Mouse (Mus musculus) myocyte (in vitro differentiated cells): ENCODE results near the gene Pttg1. TPM values are rescaled to one million over a fixed set of nuclear protein-coding genes. Genes with fewer than 3 reads are reported as not detected.

Experiments
- H3K27me3 ChIP-seq: one replicate; pipeline ENCODE4 v1.6.1; 2011; ENCODE audit not compliant: control insufficient read depth, insufficient read depth, insufficient read length
- H3K36me3 ChIP-seq: one replicate; pipeline ENCODE4 v1.6.1; 2011; ENCODE audit not compliant: control insufficient read depth, insufficient read depth
- H3K4me2 ChIP-seq: one replicate; pipeline ENCODE4 v1.6.1; 2011; ENCODE audit warnings: low read depth, control low read depth
- H3K4me3 ChIP-seq: one replicate; pipeline ENCODE4 v1.5.1; 2011; ENCODE audit warnings: mild to moderate bottlenecking, control low read depth, moderate library complexity
- H3K79me2 ChIP-seq: one replicate; pipeline ENCODE4 v1.6.1; 2011; ENCODE audit not compliant: control insufficient read depth, insufficient read depth
- H3ac ChIP-seq: one replicate; pipeline ENCODE4 v1.6.1; 2011; ENCODE audit not compliant: control insufficient read depth, insufficient read length
- CEBPB ChIP-seq: IDR thresholded peaks from 2 replicates; pipeline ENCODE4 v1.6.1; 2011; ENCODE audit warnings: mild to moderate bottlenecking, moderate library complexity; ENCODE audit not compliant: poor library complexity, insufficient read depth, severe bottlenecking
- E2F4 ChIP-seq: IDR thresholded peaks from one replicate; pipeline ENCODE4 v1.6.1; 2011; ENCODE audit warnings: mild to moderate bottlenecking, control low read depth, moderate library complexity; ENCODE audit not compliant: insufficient read depth
- MAX ChIP-seq: IDR thresholded peaks from one replicate; pipeline ENCODE4 v1.6.1; 2011; ENCODE audit warnings: low read depth, mild to moderate bottlenecking, control low read depth
- MYOD1 ChIP-seq, 3 experiments: IDR thresholded peaks; one replicate each; pipeline ENCODE4 v1.6.1; 2011; ENCODE audit warnings: control low read depth in 2 of 3, low read depth in 2 of 3, mild to moderate bottlenecking in 2 of 3, moderate library complexity in 1 of 3; ENCODE audit not compliant: insufficient read length in 2 of 3, control insufficient read depth in 1 of 3
- MYOG ChIP-seq, 3 experiments: IDR thresholded peaks; one replicate each; pipeline ENCODE4 v1.6.1; 2011; ENCODE audit warnings: control low read depth in 2 of 3, low read depth in 2 of 3, mild to moderate bottlenecking in 2 of 3; ENCODE audit not compliant: insufficient read length in 2 of 3, control insufficient read depth in 1 of 3, insufficient read depth in 1 of 3
- POLR2A ChIP-seq: IDR thresholded peaks from one replicate; pipeline ENCODE4 v1.6.1; 2011; ENCODE audit warnings: low read depth, mild to moderate bottlenecking, control low read depth, moderate library complexity; ENCODE audit not compliant: insufficient read length
- POLR2AphosphoS2 ChIP-seq: IDR thresholded peaks from one replicate; pipeline ENCODE4 v1.6.1; 2011; ENCODE audit warnings: low read depth, control low read depth; ENCODE audit not compliant: insufficient read length
- REST ChIP-seq: IDR thresholded peaks from one replicate; pipeline ENCODE4 v1.6.1; 2011; ENCODE audit warnings: mild to moderate bottlenecking, control low read depth, moderate library complexity; ENCODE audit not compliant: insufficient read depth, insufficient read length
- SRF ChIP-seq: IDR thresholded peaks from one replicate; pipeline ENCODE4 v1.6.1; 2011; ENCODE audit warnings: low read depth; ENCODE audit not compliant: control insufficient read depth, insufficient read length
- TCF12 ChIP-seq: IDR thresholded peaks from one replicate; pipeline ENCODE4 v1.6.1; 2011; ENCODE audit warnings: mild to moderate bottlenecking, control low read depth; ENCODE audit not compliant: poor library complexity, insufficient read depth, severe bottlenecking
- TCF3 ChIP-seq: IDR thresholded peaks from one replicate; pipeline ENCODE4 v1.6.1; 2011; ENCODE audit warnings: low read depth, control low read depth; ENCODE audit not compliant: insufficient read length
- USF1 ChIP-seq: IDR thresholded peaks from one replicate; pipeline ENCODE4 v1.6.1; 2011; ENCODE audit warnings: low read depth, mild to moderate bottlenecking, control low read depth, moderate library complexity
- polyA plus RNA-seq: library from polyadenylated mRNA; unstranded; fragments of >200 nt; fragmentation: generic; extraction: Trizol; gene quantifications from one replicate; pipeline ENCODE4 v1.2.1, GENCODE M21; 2012; ENCODE audit warnings: missing spikeins

Pttg1 gene
- polyA plus RNA-seq, 1 experiment, result 105 TPM

DNA sequence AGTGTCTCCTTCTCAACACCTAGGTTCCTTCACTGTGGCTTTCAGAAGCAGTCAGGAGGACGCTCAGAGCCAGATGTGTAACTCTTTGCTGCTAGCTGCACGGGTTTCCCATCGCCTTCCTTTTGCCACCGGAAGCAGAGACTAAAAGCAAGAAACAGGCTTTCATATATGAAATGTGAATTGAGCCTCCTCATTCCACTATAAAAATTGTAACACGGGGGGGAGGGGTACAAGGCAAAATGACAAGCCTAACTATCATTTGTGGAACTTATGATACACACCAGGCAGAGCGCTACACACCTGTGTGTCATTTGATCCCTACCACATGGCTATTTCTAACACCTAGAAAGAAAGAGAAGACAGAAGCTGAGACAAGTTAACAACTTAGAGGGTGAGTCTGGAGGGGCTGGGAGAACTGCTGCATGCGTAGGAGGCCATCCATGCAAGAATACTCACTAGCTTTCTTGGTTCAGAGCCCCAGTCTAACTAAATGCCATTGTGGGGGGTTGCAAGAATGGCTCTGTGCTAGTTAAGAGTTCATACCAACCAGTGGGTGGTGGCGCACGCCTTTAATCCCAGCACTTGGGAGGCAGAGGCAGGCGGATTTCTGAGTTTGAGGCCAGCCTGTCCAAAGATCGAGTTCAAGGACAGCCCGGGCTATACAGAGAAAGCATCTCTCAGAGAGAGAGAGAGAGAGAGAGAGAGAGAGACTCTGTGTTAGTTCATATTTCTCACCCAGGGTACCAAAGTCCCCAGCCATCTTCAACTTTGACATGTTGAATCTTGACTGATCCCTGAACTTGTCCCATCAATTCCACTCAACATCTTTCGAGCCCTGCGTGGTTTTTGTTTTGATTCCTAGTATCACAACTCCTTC, 38.8 kb downstream of the Pttg1 start:
- Histone ChIP-seq H3K27me3 (no peaks in the 10 kb centered on the region), H3ac (no peak overlapping the region), H3K4me3 (no peak overlapping the region), H3K79me2 (no peaks in the 10 kb centered on the region), H3K36me3 (no peaks in the 10 kb centered on the region), H3K4me2 (no peak overlapping the region)
- no peak for TF ChIP-seq MYOD1 (IDR thresholded peaks at IDR 0.05; ENCODE audit: control insufficient read depth in 1 of 3, insufficient read length in 2 of 3, low read depth in 2 of 3)
- no peak for TF ChIP-seq MYOG (IDR thresholded peaks at IDR 0.05; ENCODE audit: control insufficient read depth in 1 of 3, insufficient read depth in 1 of 3, insufficient read length in 2 of 3, low read depth in 2 of 3)
- no peak for TF ChIP-seq POLR2A
- no peak for TF ChIP-seq REST
- no peak for TF ChIP-seq MAX
- TF ChIP-seq POLR2AphosphoS2, result no peak
- no peak for TF ChIP-seq E2F4
- no peak for TF ChIP-seq TCF3
- TF ChIP-seq SRF, result no peak
- no peak for TF ChIP-seq USF1
- no peak for TF ChIP-seq CEBPB
- TF ChIP-seq TCF12, result no peak

- no peak overlapping the region for H3ac ChIP-seq
- peak overlapping the region; percentile 49 for H3K4me2 ChIP-seq
- no peaks in the 10 kb centered on the region for H3K27me3 ChIP-seq
- H3K36me3 ChIP-seq, result no peaks in the 10 kb centered on the region
- no peaks in the 10 kb centered on the region for H3K79me2 ChIP-seq
- TF ChIP-seq SRF, result no peak
- H3K4me3 ChIP-seq, result no peak overlapping the region
Observed at GRCm38 (mm10) chr11:43385716-43386115, 40.3 kb downstream of the Pttg1 start.

- Histone ChIP-seq H3K79me2 (no peaks in the 10 kb centered on the region), H3K36me3 (no peaks in the 10 kb centered on the region), H3K4me2 (peak overlapping the region; percentile 49), H3ac (no peak overlapping the region), H3K4me3 (no peak overlapping the region), H3K27me3 (no peaks in the 10 kb centered on the region)
- no peak for TF ChIP-seq SRF
- no peak for TF ChIP-seq MYOG (IDR thresholded peaks at IDR 0.05; ENCODE audit: control insufficient read depth in 1 of 3, insufficient read depth in 1 of 3, insufficient read length in 2 of 3, low read depth in 2 of 3)
- TF ChIP-seq REST, result no peak
- TF ChIP-seq E2F4, result no peak
- no peak for TF ChIP-seq USF1
- TF ChIP-seq MAX, result no peak
- no peak for TF ChIP-seq MYOD1 (IDR thresholded peaks at IDR 0.05; ENCODE audit: control insufficient read depth in 1 of 3, insufficient read length in 2 of 3, low read depth in 2 of 3)
- TF ChIP-seq TCF12, result no peak
- TF ChIP-seq TCF3, result no peak
- no peak for TF ChIP-seq CEBPB
- no peak for TF ChIP-seq POLR2AphosphoS2
- no peak for TF ChIP-seq POLR2A
Observed at GRCm38 (mm10) chr11:43385055-43385649, 40.9 kb downstream of the Pttg1 start.

DNA sequence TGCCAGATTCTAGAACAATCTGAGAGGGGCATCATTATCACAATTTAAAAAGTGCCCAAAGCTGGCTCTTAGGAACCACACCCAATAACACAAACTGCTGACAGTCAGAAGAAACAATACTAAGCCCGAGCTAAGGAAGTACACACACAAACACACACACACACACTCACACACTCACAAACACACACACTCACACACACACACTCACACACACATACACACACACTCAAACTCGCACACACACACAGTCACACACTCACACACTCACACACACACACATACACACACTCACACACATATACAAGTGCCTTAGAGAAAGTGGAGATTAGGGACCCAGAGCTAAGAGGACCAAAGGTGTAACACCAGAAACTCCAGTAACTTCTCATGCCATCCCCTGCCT, 42.5 kb downstream of the Pttg1 start:
- Histone ChIP-seq H3K36me3 (no peaks in the 10 kb centered on the region), H3ac (no peak overlapping the region), H3K27me3 (no peaks in the 10 kb centered on the region), H3K4me2 (no peak overlapping the region), H3K4me3 (no peak overlapping the region), H3K79me2 (no peaks in the 10 kb centered on the region)
- TF ChIP-seq POLR2A (no peak), REST (no peak), TCF3 (no peak), TCF12 (no peak), USF1 (no peak)

GRCm38 (mm10) chr11:43380901-43381300, 45.1 kb downstream of the Pttg1 start:
- Histone ChIP-seq H3K27me3 (no peaks in the 10 kb centered on the region), H3K79me2 (no peaks in the 10 kb centered on the region), H3K4me3 (no peak overlapping the region), H3K36me3 (no peaks in the 10 kb centered on the region), H3K4me2 (no peak overlapping the region), H3ac (no peak overlapping the region)
- TF ChIP-seq E2F4, result no peak
- TF ChIP-seq REST, result no peak
- TF ChIP-seq CEBPB, result no peak
- TF ChIP-seq SRF, result no peak
- no peak for TF ChIP-seq TCF3
- no peak for TF ChIP-seq MYOD1 (IDR thresholded peaks at IDR 0.05; ENCODE audit: control insufficient read depth in 1 of 3, insufficient read length in 2 of 3, low read depth in 2 of 3)
- no peak for TF ChIP-seq TCF12
